Comparison of ENCODE assay signal across 17 mouse cellular contexts in the genomic region with DNA sequence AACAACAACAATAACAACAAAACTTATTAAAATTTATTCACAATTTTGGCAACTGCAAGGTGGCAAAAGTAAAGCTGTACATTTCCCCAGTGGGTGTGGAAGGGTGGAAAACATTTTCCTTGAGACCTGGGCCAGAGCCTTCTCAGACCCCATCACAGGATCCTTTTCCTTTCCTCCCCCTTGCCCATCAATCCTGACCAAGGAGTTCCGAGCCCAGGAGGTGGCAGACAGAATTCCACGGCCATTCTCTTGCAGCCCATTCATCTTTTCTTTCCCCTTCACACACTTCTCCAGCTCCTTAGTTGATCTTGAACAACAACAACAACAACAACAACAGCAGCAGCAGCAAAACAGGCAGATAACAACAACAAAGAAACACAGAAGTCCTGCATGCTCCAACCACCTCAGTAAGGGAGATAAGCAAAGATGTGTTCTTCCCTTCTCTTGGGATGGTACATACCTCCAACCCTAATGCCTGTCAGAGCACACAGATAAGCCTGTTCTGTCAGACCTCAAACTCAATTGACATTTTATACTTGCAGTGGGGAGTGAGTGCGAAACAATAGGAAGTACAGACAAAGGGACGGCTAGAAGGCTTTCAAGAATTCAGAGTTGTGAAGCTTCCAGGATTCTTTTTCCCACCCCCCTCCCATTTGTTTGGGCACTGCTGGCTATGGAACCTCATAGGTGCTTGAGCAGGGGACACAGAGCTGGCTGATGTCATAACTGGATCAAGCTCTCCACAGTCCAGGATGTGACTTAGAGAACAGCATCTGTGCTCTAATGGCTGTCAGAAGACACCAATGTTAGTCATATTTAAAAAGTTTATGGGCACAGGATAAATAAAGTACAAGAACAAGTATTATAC. TPM values are rescaled to one million over a fixed set of nuclear protein-coding genes. Genes with fewer than 3 reads are reported as not detected.
DNase-seq lines count a peak whose midpoint lies in the region; ATAC-seq and TF ChIP-seq lines count a peak whose summit lies in the region.
"Had no signal": no experiment of that assay in that cellular context is flagged by ENCODE, and none has a peak within 500 bp of the region (broad histone marks: within the 10 kb centered on the region; RNA-seq: fewer than 3 reads in every experiment).

No protein-coding gene starts in this region.

- H3K36me3 ChIP-seq in forebrain, embryonic 16.5 days (ENCODE audit: control insufficient read depth, insufficient read depth) = no peaks in the 10 kb centered on the region
- H3K36me3 ChIP-seq in midbrain, embryonic 10.5 days = no peaks in the 10 kb centered on the region
- no peaks in the 10 kb centered on the region for H3K36me3 ChIP-seq in neural tube, embryonic 14.5 days (ENCODE audit: control insufficient read depth, insufficient read depth, low read length)
- H3K36me3 ChIP-seq: G1E had no signal

- peak; percentile 33 for DNase-seq in cerebellum, postnatal 25 days
- no peak for DNase-seq in cerebellum, adult 8-10 months
- peak; percentile 42 for DNase-seq in midbrain, embryonic 10.5 days (ENCODE audit: low spot score)
- no peak for DNase-seq in left cerebral cortex, postnatal 36 days (ENCODE audit: low spot score in 2 of 2)
- no peak for DNase-seq in lung, adult 2 months
- DNase-seq in layer of hippocampus, adult 8-10 months (ENCODE audit: low spot score in 2 of 2) = no peak
- DNase-seq: B cell, adult 2 months; heart, postnatal 4 days; lung, postnatal 36 days; right cerebral cortex, postnatal 14 days; thymus, postnatal 14 days had no signal

- no peak for TF ChIP-seq POLR2A in lung, adult 2 months (IDR thresholded peaks at IDR 0.05; ENCODE audit: borderline replicate concordance, extremely low read depth, low read depth, low read length)

- H3K27me3 ChIP-seq in forebrain, embryonic 16.5 days (replicated peaks; ENCODE audit: control insufficient read depth, insufficient read depth, low read length) = peaks cover 52% of the 10 kb centered on the region
- H3K27me3 ChIP-seq in midbrain, embryonic 10.5 days (ENCODE audit: low read depth, poor library complexity, severe bottlenecking) = peaks cover 100% of the 10 kb centered on the region
- H3K27me3 ChIP-seq in neural tube, embryonic 14.5 days (ENCODE audit: control insufficient read depth, insufficient read depth, low read length) = peaks cover 22% of the 10 kb centered on the region

- TF ChIP-seq CTCF in lung, adult 2 months (IDR thresholded peaks at IDR 0.05; ENCODE audit: insufficient read depth, low read length) = no peak

- ATAC-seq in forebrain, embryonic 16.5 days = no peak
- no peak for ATAC-seq in neural tube, embryonic 14.5 days (ENCODE audit: low read depth)

- no peak overlapping the region for H3K4me2 ChIP-seq in forebrain, embryonic 16.5 days (ENCODE audit: low read length)
- peak overlapping the region; percentile 68 for H3K4me2 ChIP-seq in neural tube, embryonic 14.5 days (ENCODE audit: low read depth, low read length)

- H3K27ac ChIP-seq in forebrain, embryonic 16.5 days (ENCODE audit: low read length) = peak overlapping the region; percentile 27
- H3K27ac ChIP-seq in midbrain, embryonic 10.5 days (replicated peaks) = peak overlapping the region; percentile 98
- peak overlapping the region; percentile 96 for H3K27ac ChIP-seq in neural tube, embryonic 14.5 days (ENCODE audit: low read depth, low read length)
- H3K27ac ChIP-seq: kidney, postnatal 0 days had no signal

- intact Hi-C loops in left cerebral cortex, postnatal 36 days (cut with DNase I) = no loop called here

- WGBS in forebrain, embryonic 16.5 days = 25% methylated on average over 4 of the region's 4 CpGs
- 5% methylated on average over 4 of the region's 4 CpGs for WGBS in midbrain, embryonic 10.5 days
- 11% methylated on average over 4 of the region's 4 CpGs for WGBS in neural tube, embryonic 14.5 days
- WGBS in lung, adult 2 months = 12% methylated on average over 4 of the region's 4 CpGs

- no peak overlapping the region for H3K4me3 ChIP-seq in forebrain, embryonic 16.5 days (replicated peaks; ENCODE audit: low read length)
- H3K4me3 ChIP-seq in midbrain, embryonic 10.5 days = peak overlapping the region; percentile 75
- H3K4me3 ChIP-seq in neural tube, embryonic 14.5 days (ENCODE audit: low read depth, low read length) = no peak overlapping the region
- no peak overlapping the region for H3K4me3 ChIP-seq in lung, adult 2 months (replicated peaks; ENCODE audit: extremely low read depth, low read depth, low read length)

- H3K4me1 ChIP-seq in forebrain, embryonic 16.5 days (replicated peaks; ENCODE audit: control insufficient read depth, insufficient read depth, low read length) = peaks cover 12% of the 10 kb centered on the region
- peaks cover 90% of the 10 kb centered on the region for H3K4me1 ChIP-seq in midbrain, embryonic 10.5 days
- peaks cover 10% of the 10 kb centered on the region; the same call in 1 of the 2 replicates for H3K4me1 ChIP-seq in neural tube, embryonic 14.5 days (ENCODE audit: control insufficient read depth, insufficient read depth, low read length)
- H3K4me1 ChIP-seq in lung, adult 2 months (ENCODE audit: control insufficient read depth, insufficient read depth, low read length) = no peaks in the 10 kb centered on the region

- H3K9me3 ChIP-seq in forebrain, embryonic 16.5 days (ENCODE audit: control insufficient read depth, low read length) = no peaks in the 10 kb centered on the region
- H3K9me3 ChIP-seq in midbrain, embryonic 10.5 days (replicated peaks) = no peaks in the 10 kb centered on the region
- no peaks in the 10 kb centered on the region for H3K9me3 ChIP-seq in neural tube, embryonic 14.5 days (ENCODE audit: control insufficient read depth, low read length)

- H3K9ac ChIP-seq in forebrain, embryonic 16.5 days (replicated peaks; ENCODE audit: low read depth, low read length) = no peak overlapping the region
- no peak overlapping the region for H3K9ac ChIP-seq in neural tube, embryonic 14.5 days (replicated peaks; ENCODE audit: low read depth, low read length)

RNA-seq across cellular contexts. Expression of gene Zic1, which starts 19.3 kb away (rescaled TPM):
- polyA plus RNA-seq in forebrain, embryonic 16.5 days (2015; fragmentation: Nextera tagmentation; extraction: Ambion mirVana) = 4.5 and 8.0 TPM in 2 replicates
- polyA plus RNA-seq in midbrain, embryonic 10.5 days (2016; fragmentation: Nextera tagmentation; extraction: Ambion mirVana) = 6.5 and 6.6 TPM in 2 replicates
- polyA plus RNA-seq in neural tube, embryonic 14.5 days (2014; fragmentation: Nextera tagmentation; extraction: Ambion mirVana) = 28.7 and 30.5 TPM in 2 replicates
- total RNA-seq in left cerebral cortex, postnatal 36 days (2021) = 10 to 100 TPM in 1 of 2 experiments, 1 to 10 TPM in 1; 7.2 to 15.3 TPM
- 0.49 and 1.6 TPM in 2 replicates for polyA plus RNA-seq in lung, adult 2 months (2012; rRNA removed)
- 10 to 100 TPM in 3 of 4 experiments, 1 to 10 TPM in 1; 9.9 to 13.1 (median 11.2) TPM for total RNA-seq in layer of hippocampus, adult 8-10 months (2022)
- total RNA-seq: heart, postnatal 4 days; liver, adult 2 months had no signal
- polyA plus RNA-seq: G1E; gonadal fat pad, adult 2 months; kidney, postnatal 0 days; liver, adult 2 months had no signal

RNA-seq across cellular contexts. Expression of gene Zic4, which starts 22.7 kb away (rescaled TPM):
- 28.3 and 47.6 TPM in 2 replicates for polyA plus RNA-seq in forebrain, embryonic 16.5 days (2015; fragmentation: Nextera tagmentation; extraction: Ambion mirVana)
- 25.1 and 33.5 TPM in 2 replicates for polyA plus RNA-seq in midbrain, embryonic 10.5 days (2016; fragmentation: Nextera tagmentation; extraction: Ambion mirVana)
- polyA plus RNA-seq in neural tube, embryonic 14.5 days (2014; fragmentation: Nextera tagmentation; extraction: Ambion mirVana) = 46.7 and 50.5 TPM in 2 replicates
- total RNA-seq in left cerebral cortex, postnatal 36 days (2021) = 1 to 10 TPM; 2.8 to 4.7 TPM
- polyA plus RNA-seq in lung, adult 2 months (2012; rRNA removed) = not detected in 2 replicates
- total RNA-seq in layer of hippocampus, adult 8-10 months (2022) = 1 to 10 TPM; 2.7 to 4.8 (median 3.5) TPM
- total RNA-seq: heart, postnatal 4 days; liver, adult 2 months had no signal
- polyA plus RNA-seq: G1E; gonadal fat pad, adult 2 months; kidney, postnatal 0 days; liver, adult 2 months had no signal

Comparison
In these comparisons a context has a peak if more than half of its experiments do, and no peak if none do; other contexts are left out.
1. DNase-seq: peak in cerebellum, postnatal 25 days (2 of 2) and midbrain, embryonic 10.5 days (single experiment); none in cerebellum, adult 8-10 months (single experiment), left cerebral cortex, postnatal 36 days (0 of 2), lung, adult 2 months (single experiment) and layer of hippocampus, adult 8-10 months (0 of 2).
2. H3K27ac ChIP-seq: peak in every context shown above with its lines; median percentile 98 in midbrain, embryonic 10.5 days; 96 in neural tube, embryonic 14.5 days; 27 in forebrain, embryonic 16.5 days.
3. RNA of gene Zic4, which starts 22.7 kb away (polyA plus RNA-seq): 28.3 to 47.6 TPM in forebrain, embryonic 16.5 days, 46.7 to 50.5 TPM in neural tube, embryonic 14.5 days and 25.1 to 33.5 TPM in midbrain, embryonic 10.5 days; not detected in lung, adult 2 months; every median in the first group is over 10 times any median in the second.